11 mouse cellular contexts compared by ENCODE assay signal in genomic region chr14:78330576-78331300, GRCm38 (mm10). TPM values are rescaled to one million over a fixed set of nuclear protein-coding genes. Genes with fewer than 3 reads are reported as not detected.
DNase-seq lines count a peak whose midpoint lies in the region; ATAC-seq and TF ChIP-seq lines count a peak whose summit lies in the region.
"Had no signal": no experiment of that assay in that cellular context is flagged by ENCODE, and none has a peak within 500 bp of the region (broad histone marks: within the 10 kb centered on the region; RNA-seq: fewer than 3 reads in every experiment).

No protein-coding gene starts in this region.

- peak overlapping the region; percentile 31 for H3K4me2 ChIP-seq in lung, embryonic 15.5 days
- H3K4me2 ChIP-seq in limb, embryonic 12.5 days = no peak overlapping the region
- H3K4me2 ChIP-seq: hindbrain, embryonic 15.5 days; liver, embryonic 12.5 days had no signal

- ATAC-seq in lung, embryonic 15.5 days (ENCODE audit: borderline replicate concordance, extremely low read depth, low FRiP score, low TSS enrichment) = peak; percentile 64; the same call in 1 of the 2 replicates
- peak; percentile 52; the same call in 1 of the 2 replicates for ATAC-seq in limb, embryonic 12.5 days (ENCODE audit: insufficient number of reproducible peaks, insufficient read depth, low FRiP score, low TSS enrichment, low read depth)
- ATAC-seq: liver, embryonic 12.5 days; midbrain, embryonic 16.5 days had no signal

- peaks cover 21% of the 10 kb centered on the region for H3K4me1 ChIP-seq in lung, embryonic 15.5 days
- 0 out of 2 replicates have a peak, but pooled peaks cover 3% of the 10 kb centered on the region for H3K4me1 ChIP-seq in lung, adult 2 months (ENCODE audit: control insufficient read depth, insufficient read depth, low read length)
- H3K4me1 ChIP-seq in limb, embryonic 12.5 days (replicated peaks) = peaks cover 5% of the 10 kb centered on the region
- H3K4me1 ChIP-seq: hindbrain, embryonic 15.5 days; liver, embryonic 12.5 days had no signal

- no peaks in the 10 kb centered on the region for H3K9me3 ChIP-seq in lung, embryonic 15.5 days
- no peaks in the 10 kb centered on the region for H3K9me3 ChIP-seq in limb, embryonic 12.5 days
- H3K9me3 ChIP-seq: hindbrain, embryonic 15.5 days; liver, embryonic 12.5 days had no signal

- intact Hi-C loops in heart, postnatal 36 days (cut with DNase I) = no loop called here

- H3K9ac ChIP-seq in lung, embryonic 15.5 days = no peak overlapping the region
- no peak overlapping the region for H3K9ac ChIP-seq in limb, embryonic 12.5 days (replicated peaks)
- H3K9ac ChIP-seq: hindbrain, embryonic 15.5 days; liver, embryonic 12.5 days had no signal

- peak overlapping the region; percentile 48 for H3K27ac ChIP-seq in lung, embryonic 15.5 days
- H3K27ac ChIP-seq in limb, embryonic 12.5 days = 0 out of 2 replicates have a peak overlapping the region, but pooled peaks have one; percentile 29
- H3K27ac ChIP-seq: hindbrain, embryonic 15.5 days; liver, embryonic 12.5 days had no signal

- 7% methylated on average over 11 of the region's 11 CpGs for WGBS in lung, embryonic 15.5 days
- 10% methylated on average over 11 of the region's 11 CpGs for WGBS in lung, adult 2 months
- WGBS in limb, embryonic 12.5 days = 40% methylated on average over 11 of the region's 11 CpGs

- no peaks in the 10 kb centered on the region for H3K27me3 ChIP-seq in lung, embryonic 15.5 days
- H3K27me3 ChIP-seq in limb, embryonic 12.5 days = no peaks in the 10 kb centered on the region
- H3K27me3 ChIP-seq: hindbrain, embryonic 15.5 days; liver, embryonic 12.5 days had no signal

- TF ChIP-seq CTCF in lung, adult 2 months (IDR thresholded peaks at IDR 0.05; ENCODE audit: insufficient read depth, low read length) = no peak

- H3K4me3 ChIP-seq in lung, embryonic 15.5 days = no peak overlapping the region
- no peak overlapping the region for H3K4me3 ChIP-seq in lung, adult 2 months (replicated peaks; ENCODE audit: extremely low read depth, low read depth, low read length)
- H3K4me3 ChIP-seq in limb, embryonic 12.5 days (replicated peaks) = no peak overlapping the region
- H3K4me3 ChIP-seq: hindbrain, embryonic 15.5 days; liver, embryonic 12.5 days had no signal

- H3K36me3 ChIP-seq in lung, embryonic 15.5 days = no peaks in the 10 kb centered on the region
- no peaks in the 10 kb centered on the region for H3K36me3 ChIP-seq in limb, embryonic 12.5 days
- H3K36me3 ChIP-seq: hindbrain, embryonic 15.5 days; liver, embryonic 12.5 days had no signal

- no peak for TF ChIP-seq POLR2A in lung, adult 2 months (IDR thresholded peaks at IDR 0.05; ENCODE audit: borderline replicate concordance, extremely low read depth, low read depth, low read length)

- peak; percentile 79 for DNase-seq in heart, adult 11 months
- no peak for DNase-seq in heart, postnatal 36 days
- DNase-seq in lung, adult 2 months = no peak
- DNase-seq in cerebellum, postnatal 25 days = no peak
- no peak for DNase-seq in urinary bladder, adult 2 months (ENCODE audit: low spot score)
- DNase-seq in adrenal gland, postnatal 10 days = no peak

RNA-seq across cellular contexts. Expression of gene Tnfsf11, which starts 22.9 kb away (rescaled TPM):
- not detected for total RNA-seq in heart, postnatal 36 days (2021)
- 0.14 and 0.31 TPM in 2 replicates for polyA plus RNA-seq in lung, embryonic 15.5 days (2015; fragmentation: Nextera tagmentation; extraction: Ambion mirVana)
- 0.08 and 0.09 TPM in 2 replicates for polyA plus RNA-seq in lung, adult 2 months (2012; rRNA removed)
- polyA plus RNA-seq in limb, embryonic 12.5 days (2016; fragmentation: Nextera tagmentation; extraction: Ambion mirVana) = 0.27 TPM in 1 of 2 replicates, not detected in the other
- polyA plus RNA-seq in urinary bladder, adult 2 months (2012; rRNA removed) = 0.08 and 0.18 TPM in 2 replicates
- total RNA-seq in adrenal gland, postnatal 10 days (2021) = 1 to 10 TPM in 1 of 2 experiments, under 1 TPM in 1; 0.87 to 1.3 TPM
- polyA plus RNA-seq: midbrain, embryonic 16.5 days had no signal
